Mouse (Mus musculus) embryonic stem cell, embryonic (primary cell): ENCODE measurements around the gene Ccdc7a.
"Not testable (repeated sequence)": the region's sequence is repeated elsewhere in the genome, so short reads cannot be mapped to it uniquely, and the experiment has no call there.

Experiments
- CTCF ChIA-PET, 4 experiments: fragments of 300-600 bp in 2 of 4; fragments of 350-600 bp in 2 of 4; sonication (Branson Sonifier 250); formaldehyde crosslinking; loops; one replicate each; lab custom pipeline; 2022; ENCODE audit warnings: inconsistent platforms in 2 of 4; lab: Charles Lee
- POLR2A ChIA-PET, 4 experiments: fragments of 300-600 bp in 2 of 4; fragments of 350-600 bp in 2 of 4; sonication (Branson Sonifier 250); formaldehyde crosslinking; loops; one replicate each; lab custom pipeline; 2022; ENCODE audit warnings: antibody characterized with exemption in 4 of 4, inconsistent platforms in 1 of 4; lab: Charles Lee

Ccdc7a gene

GRCm38 (mm10) chr8:129065417-129065816, at the start of gene Ccdc7a:
Gene Ccdc7a, minus strand, starts transcription at chr8:129065517.
- CTCF ChIA-PET, POLR2A ChIA-PET: not testable (repeated sequence)

- POLR2A ChIA-PET, CTCF ChIA-PET: not testable (repeated sequence)
These were observed 1.5 kb upstream of the Ccdc7a start, which contains the start of gene Ccdc7b for GRCm38 (mm10) chr8:129066834-129067233. Gene Ccdc7b, plus strand, starts transcription at chr8:129067134.

- ChIA-PET CTCF (no interaction called here), POLR2A (no interaction called here)
These were observed 73.9 kb downstream of the Ccdc7a start for GRCm38 (mm10) chr8:128991389-128991788.

GRCm38 (mm10) chr8:128948941-128949340, 116.4 kb downstream of the Ccdc7a start:
- POLR2A ChIA-PET: interaction anchor here in 1 of 4 experiments (1.2 kb wide), 1 partner anchor 14 kb away, joined by 3 read pairs; no protein-coding TSS in a partner anchor
- CTCF ChIA-PET: not testable (repeated sequence)

GRCm38 (mm10) chr8:128941022-128941641, 124.2 kb downstream of the Ccdc7a start:
- POLR2A ChIA-PET, CTCF ChIA-PET: not testable (repeated sequence)

GRCm38 (mm10) chr8:128933446-128933845, 131.9 kb downstream of the Ccdc7a start:
- ChIA-PET CTCF (no interaction called here), POLR2A (no interaction called here)

- ChIA-PET CTCF (no interaction called here), POLR2A (no interaction called here)
These were observed 182.6 kb downstream of the Ccdc7a start for GRCm38 (mm10) chr8:128882719-128883118.

GRCm38 (mm10) chr8:128843749-128844148, 221.6 kb downstream of the Ccdc7a start:
- CTCF ChIA-PET: no interaction called here
- POLR2A ChIA-PET: no interaction called here

- CTCF ChIA-PET: no interaction called here
- POLR2A ChIA-PET: interaction anchor here in 1 of 4 experiments (1.4 kb wide), 1 partner anchor 127 kb away, joined by 3 read pairs; the partner anchor contains the start of gene Itgb1
These were observed 252.8 kb downstream of the Ccdc7a start for GRCm38 (mm10) chr8:128812521-128812920.

- POLR2A ChIA-PET: no interaction called here
- CTCF ChIA-PET: no interaction called here
These were observed 266.7 kb downstream of the Ccdc7a start, which contains the start of gene Gm3952 for GRCm38 (mm10) chr8:128798594-128798993. Gene Gm3952, minus strand, starts transcription at chr8:128798694.

GRCm38 (mm10) chr8:128735692-128736091, 329.6 kb downstream of the Ccdc7a start:
- ChIA-PET POLR2A (no interaction called here), CTCF (no interaction called here)

- ChIA-PET CTCF (no interaction called here), POLR2A (no interaction called here)
These were observed 331.2 kb downstream of the Ccdc7a start for GRCm38 (mm10) chr8:128734118-128734517.

GRCm38 (mm10) chr8:128732254-128732653, 333.1 kb downstream of the Ccdc7a start:
- CTCF ChIA-PET: interaction anchor here in 1 of 4 experiments (1.0 kb wide), 1 partner anchor 80 kb away, joined by 4 read pairs; no protein-coding TSS in a partner anchor
- POLR2A ChIA-PET: interaction anchor here in 3 of 4 experiments (0.6 to 1.4 kb wide), 3 partner anchors 47 to 1511 kb away, joined by 3 read pairs; no protein-coding TSS in a partner anchor

GRCm38 (mm10) chr8:128727213-128727612, 338.1 kb downstream of the Ccdc7a start:
- POLR2A ChIA-PET: interaction anchor here in 1 of 4 experiments (2.2 kb wide), 1 partner anchor 43 kb away, joined by 9 read pairs; the partner anchor contains the start of gene Itgb1
- CTCF ChIA-PET: no interaction called here

GRCm38 (mm10) chr8:128724819-128725218, 340.5 kb downstream of the Ccdc7a start:
- CTCF ChIA-PET: no interaction called here
- POLR2A ChIA-PET: interaction anchor here in 1 of 4 experiments (2.2 kb wide), 1 partner anchor 40 kb away, joined by 9 read pairs; the partner anchor contains the start of gene Itgb1

- CTCF ChIA-PET: no interaction called here
- POLR2A ChIA-PET: interaction anchor here in 1 of 4 experiments (0.8 kb wide), 1 partner anchor 30 kb away, joined by 3 read pairs; the partner anchor contains the start of gene Itgb1
These were observed 349.1 kb downstream of the Ccdc7a start for GRCm38 (mm10) chr8:128716184-128716583.

GRCm38 (mm10) chr8:128709261-128709660, 356.1 kb downstream of the Ccdc7a start:
- POLR2A ChIA-PET: interaction anchor here in 1 of 4 experiments (2.5 kb wide), 1 partner anchor 25 kb away, joined by 16 read pairs; the partner anchor contains the start of gene Itgb1
- CTCF ChIA-PET: interaction anchor here in 3 of 4 experiments (0.6 to 1.8 kb wide), 6 partner anchors 25 to 57 kb away, joined by 3 to 12 read pairs (median 4); no protein-coding TSS in a partner anchor

GRCm38 (mm10) chr8:128704836-128705235, 360.5 kb downstream of the Ccdc7a start:
- ChIA-PET POLR2A (interaction anchor here in 2 of 4 experiments (0.8 to 2.1 kb wide), 4 partner anchors 15 to 20 kb away, joined by 4 to 5 read pairs (median 5); partner anchors contain the start of gene Itgb1 (in 2 of the 2)), CTCF (no interaction called here)

GRCm38 (mm10) chr8:128704376-128704775, 360.9 kb downstream of the Ccdc7a start:
- POLR2A ChIA-PET: interaction anchor here in 2 of 4 experiments (0.8 to 1.1 kb wide), 2 partner anchors 19 kb away, joined by 4 to 5 read pairs; partner anchors contain the start of gene Itgb1 (in 2 of the 2)

GRCm38 (mm10) chr8:128697945-128698344, 367.4 kb downstream of the Ccdc7a start:
- POLR2A ChIA-PET: interaction anchor here in 2 of 4 experiments (3.6 to 5.3 kb wide), 2 partner anchors 12 to 13 kb away, joined by 14 to 41 read pairs; partner anchors contain the start of gene Itgb1 (in 2 of the 2)
- CTCF ChIA-PET: no interaction called here

More at GRCm38 (mm10) chr8:128704376-128704775, 360.9 kb downstream of the Ccdc7a start:
- CTCF ChIA-PET: no interaction called here
